Mouse (Mus musculus) left cerebral cortex, adult 18-20 months (tissue): ENCODE results near the gene Ndc1. TPM values are rescaled to one million over a fixed set of nuclear protein-coding genes. Genes with fewer than 3 reads are reported as not detected.
A peak's percentile ranks its signal among the peaks of the same experiment; 100 is the strongest.
"Not testable (repeated sequence)": the region's sequence is repeated elsewhere in the genome, so short reads cannot be mapped to it uniquely, and the experiment has no call there.

Experiments
- DNase-seq, 2 experiments: peaks; one replicate each; pipeline ENCODE4 v3.0.0; 2021 to 2022; ENCODE audit warnings: low spot score in 2 of 2, mixed read lengths in 1 of 2
- total RNA-seq, 2 experiments: library from RNA; stranded (reverse); gene quantifications; 2 replicates each; pipeline ENCODE4 v1.2.3; 2021

Ndc1 gene
- total RNA-seq, 2 experiments from 2014 or later = 9.7 to 11.6 TPM

DNA sequence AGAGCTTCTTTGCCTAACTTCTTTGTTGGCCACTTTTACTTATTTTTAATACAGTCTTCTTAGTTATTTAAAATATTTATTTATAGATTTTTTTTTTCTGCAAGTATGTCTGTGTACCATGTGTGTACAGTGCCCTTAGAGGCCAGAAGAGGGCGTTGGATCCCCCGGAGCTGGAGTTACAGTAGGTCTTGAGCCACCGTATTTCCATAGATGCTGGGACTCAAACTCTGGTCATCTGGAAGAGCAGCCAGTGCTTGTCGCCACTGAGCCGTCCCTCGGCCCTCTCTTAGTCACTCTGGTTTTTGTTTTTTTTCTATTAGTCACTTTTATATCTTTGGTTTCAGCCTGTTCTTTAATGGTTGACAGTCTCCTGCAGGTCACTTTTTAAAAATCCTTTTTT, 4.0 kb upstream of the Ndc1 start:
- no peak for DNase-seq

DNA sequence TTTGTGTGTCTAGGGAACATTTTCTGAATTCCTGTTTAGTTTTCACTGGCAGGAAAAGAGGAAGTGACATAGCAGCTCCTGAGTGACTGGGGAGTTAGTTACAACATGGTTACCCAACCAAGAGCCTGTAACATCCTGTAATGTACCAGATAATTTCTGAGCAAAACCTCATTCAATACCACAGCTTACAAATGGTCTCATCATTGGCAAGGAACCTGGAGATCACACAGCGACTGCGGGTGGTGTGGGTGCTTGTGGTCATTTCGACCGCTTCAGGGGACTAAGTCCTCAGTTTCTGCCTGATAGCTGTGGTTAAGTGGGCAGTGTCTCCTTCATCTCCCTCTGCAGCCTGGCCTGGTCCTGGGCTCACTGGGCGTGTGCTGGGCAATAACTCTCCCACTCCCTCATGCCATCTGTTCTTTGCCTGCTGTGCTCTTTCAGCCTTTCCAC, 3.4 kb upstream of the Ndc1 start:
- no peak for DNase-seq

DNA sequence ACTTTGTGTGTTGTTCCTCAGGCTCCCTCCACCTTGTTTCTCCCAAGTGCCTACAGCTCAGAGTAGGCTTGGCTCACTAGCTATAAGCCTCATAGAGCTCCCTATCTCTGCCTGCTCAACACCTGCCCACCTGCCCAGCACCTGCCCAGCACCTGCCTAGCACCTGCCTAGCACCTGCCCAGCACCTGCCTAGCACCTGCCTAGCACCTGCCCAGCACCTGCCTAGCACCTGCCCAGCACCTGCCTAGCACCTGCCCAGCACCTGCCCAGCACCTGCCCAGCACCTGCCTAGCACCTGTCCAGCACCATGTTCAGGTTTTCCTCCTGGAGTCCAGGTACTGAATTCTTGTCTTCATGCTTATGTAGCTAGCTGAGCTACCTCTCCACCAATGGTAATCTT, 1.2 kb upstream of the Ndc1 start:
- not testable (repeated sequence) for DNase-seq

DNA sequence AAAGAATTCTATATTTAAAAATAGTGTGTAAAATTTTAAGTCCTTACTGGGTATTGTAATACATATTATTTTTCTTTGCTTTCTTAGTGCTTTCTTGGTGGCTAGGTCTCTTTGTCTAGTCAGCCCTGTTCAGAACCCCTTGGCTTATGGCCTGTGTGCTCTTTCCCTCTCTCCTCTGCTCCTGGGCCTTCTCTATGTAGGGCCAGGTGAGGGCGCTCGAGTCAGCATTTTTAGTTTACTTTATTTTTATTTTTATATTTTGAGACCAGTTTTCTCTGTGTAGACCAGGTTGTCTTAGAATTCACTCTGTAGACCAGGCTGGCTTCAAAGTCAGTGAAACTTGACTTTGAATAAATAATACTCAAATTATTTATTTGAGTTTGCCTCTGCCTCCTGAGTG, 4.7 kb downstream of the Ndc1 start:
- DNase-seq = no peak

DNA sequence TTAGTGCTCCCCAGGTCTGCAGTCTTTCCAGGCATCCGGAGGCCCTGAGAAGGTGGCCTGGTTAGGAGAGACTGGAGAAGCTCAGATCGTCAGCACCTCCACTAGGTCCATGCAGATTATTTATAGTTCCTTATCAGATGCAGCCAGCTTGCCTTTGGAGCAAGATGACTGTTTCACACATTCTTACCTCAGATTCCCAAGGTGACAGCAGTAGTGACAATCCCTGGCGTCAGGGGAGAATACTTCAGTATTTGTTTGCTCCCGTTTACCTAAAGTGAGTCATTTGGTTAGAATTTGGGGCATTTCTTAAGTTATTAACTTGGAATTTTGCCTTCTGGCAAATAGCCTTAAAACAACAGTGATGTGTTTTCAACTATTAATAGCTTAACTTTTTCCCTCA, 7.1 kb downstream of the Ndc1 start:
- no peak for DNase-seq

DNA sequence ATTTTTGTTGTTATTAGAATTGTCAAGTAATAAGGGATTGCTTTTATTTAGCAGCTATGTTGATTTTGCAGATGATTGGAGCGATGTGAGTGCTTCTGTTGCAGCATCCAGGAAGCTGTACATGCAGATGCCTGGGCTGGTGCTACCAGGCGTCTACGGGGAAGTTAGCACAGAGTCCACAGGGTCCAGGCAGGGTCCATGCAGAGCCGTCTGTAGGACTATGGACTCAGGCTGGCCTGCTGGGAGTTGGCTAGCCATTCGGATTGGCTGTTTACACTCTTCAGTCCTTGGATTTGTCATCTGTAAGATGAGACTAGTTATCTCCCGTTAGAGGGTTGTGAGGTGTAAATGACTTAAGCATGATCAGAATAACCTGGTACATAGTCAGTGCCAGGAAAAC, 11.4 kb downstream of the Ndc1 start:
- DNase-seq = no peak

DNA sequence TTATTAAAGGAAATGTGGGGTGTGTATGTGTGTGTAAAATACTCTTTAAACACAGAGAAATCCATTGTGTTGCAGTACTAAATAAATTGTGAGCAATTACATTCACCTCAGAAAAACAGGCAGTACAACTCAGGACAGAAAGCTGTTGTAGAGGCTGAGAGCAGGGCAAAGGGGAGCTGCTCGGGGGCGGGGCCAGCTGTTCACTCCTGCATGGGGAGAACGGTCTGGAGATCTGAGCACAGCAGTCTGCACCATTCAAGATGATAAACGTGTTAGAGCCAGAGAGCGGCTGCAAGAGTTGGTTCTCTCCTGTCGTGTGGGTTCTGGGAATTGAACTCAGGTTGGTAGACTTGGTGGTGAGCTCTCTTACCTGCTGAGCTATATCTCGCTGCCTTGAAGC, 13.3 kb downstream of the Ndc1 start:
- no peak for DNase-seq

DNA sequence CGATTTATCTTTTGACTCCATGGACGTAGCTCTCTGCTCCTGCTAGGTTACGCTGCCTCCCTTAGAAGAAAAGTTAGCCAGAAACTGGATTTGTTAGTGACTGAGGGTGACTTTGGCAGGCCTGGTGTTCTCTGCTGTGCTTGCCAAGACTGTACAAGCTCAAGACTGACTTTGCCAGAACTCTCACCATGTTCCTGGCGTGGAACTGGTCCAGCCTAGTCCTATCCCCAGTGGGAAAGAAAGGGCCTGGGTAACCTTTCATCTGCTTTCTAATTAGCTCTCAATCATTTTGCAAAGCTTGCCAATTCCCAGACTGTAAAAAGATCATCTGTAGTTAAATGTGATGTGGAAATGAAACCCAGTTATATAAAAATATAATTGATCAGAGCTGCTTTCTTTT, 19.5 kb downstream of the Ndc1 start:
- DNase-seq = no peak

DNA sequence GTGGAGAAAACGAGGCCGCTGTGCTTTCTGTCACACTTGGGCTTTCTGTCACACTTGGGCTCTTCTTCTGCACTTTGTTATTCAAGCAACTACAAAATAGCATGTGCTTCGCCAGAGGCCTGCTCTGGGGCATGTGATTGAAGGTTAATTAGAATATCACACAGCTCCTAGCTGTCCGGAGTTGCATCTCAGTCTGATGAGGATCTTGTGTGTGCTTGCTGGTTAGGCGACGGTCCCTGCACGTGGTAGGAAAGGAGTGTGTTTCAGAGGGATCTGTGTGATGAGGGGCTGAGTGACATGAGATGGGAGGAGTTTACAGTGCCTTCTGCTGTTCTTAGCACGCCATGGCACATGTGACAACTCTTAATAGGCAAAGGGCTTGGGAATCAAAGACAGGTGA, 19.9 kb downstream of the Ndc1 start:
- no peak for DNase-seq

DNA sequence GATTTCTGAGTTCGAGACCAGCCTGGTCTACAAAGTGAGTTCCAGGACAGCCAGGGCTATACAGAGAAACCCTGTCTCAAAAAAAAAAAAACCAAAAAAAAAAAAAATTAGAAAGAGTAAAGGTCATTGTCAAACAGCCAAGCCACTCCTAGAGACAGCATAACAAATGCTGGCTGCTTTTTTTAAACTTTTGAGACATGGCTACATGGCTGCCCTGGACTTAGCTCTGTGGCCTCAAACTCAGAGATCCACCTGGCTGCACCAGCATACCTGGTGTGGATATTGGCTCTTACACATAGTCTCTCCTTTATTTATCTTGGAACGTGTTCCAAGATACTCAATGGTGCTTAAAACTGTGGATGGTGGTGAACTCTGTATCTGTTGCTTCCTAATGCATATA, 20.7 kb downstream of the Ndc1 start:
- DNase-seq = no peak

DNA sequence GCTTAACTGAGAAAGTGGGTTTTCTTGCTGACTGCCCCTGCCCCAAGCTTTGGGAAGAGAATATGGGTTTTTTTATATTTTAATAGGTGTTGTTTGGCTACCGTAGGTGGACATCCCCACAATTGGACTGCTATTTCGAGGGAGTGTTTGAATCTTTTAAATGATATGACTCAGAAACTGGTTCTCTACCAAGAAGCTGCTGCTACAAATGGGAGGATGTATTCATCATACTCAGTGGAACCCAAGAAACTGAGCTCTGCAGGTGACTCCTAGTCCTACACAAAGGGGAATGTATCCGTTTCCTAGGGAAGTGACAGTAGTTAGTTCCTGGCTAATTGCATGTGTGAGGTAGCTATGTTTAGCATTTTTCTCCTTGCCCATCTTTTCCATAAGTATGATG, 21.8 kb downstream of the Ndc1 start:
- no peak for DNase-seq

DNA sequence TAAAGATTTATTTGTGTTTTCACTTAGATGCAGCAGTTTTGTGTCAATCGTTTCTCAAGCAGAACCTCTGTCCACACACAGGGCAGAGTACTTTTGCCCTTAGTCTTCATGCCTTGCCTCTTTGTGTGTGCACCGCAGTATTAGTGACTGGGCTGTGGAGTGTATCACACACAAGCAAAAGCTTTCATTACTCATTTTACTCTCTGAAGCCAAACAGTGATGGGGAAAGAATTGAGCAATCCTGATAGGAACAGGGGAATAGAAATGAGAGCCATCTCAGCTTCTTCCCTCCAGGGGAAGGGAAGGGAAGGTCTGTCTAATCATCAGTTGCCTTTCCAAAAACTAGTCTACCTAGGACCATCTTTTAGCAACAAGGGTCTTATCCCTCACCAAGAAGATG, 26.2 kb downstream of the Ndc1 start:
- no peak for DNase-seq

DNA sequence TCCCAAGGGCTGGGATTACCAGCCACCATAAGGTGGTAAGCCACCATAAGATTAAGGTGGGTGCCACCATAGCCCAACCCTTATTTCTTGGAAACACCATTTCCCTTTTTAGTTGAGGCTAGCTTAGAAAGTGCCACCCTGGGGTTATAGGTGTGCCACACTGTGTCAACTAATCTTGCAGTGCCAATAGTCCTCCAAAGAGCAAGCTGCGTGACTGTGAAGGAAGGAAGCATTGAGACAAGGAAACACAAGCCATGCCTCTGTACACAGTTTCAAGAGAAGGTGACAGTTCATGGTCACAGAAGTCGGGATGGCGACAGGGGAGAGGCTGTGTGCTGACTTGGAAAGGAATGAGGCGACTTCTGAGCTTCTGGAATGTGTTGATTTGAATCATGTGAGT, 52.6 kb downstream of the Ndc1 start:
- DNase-seq = no peak

DNA sequence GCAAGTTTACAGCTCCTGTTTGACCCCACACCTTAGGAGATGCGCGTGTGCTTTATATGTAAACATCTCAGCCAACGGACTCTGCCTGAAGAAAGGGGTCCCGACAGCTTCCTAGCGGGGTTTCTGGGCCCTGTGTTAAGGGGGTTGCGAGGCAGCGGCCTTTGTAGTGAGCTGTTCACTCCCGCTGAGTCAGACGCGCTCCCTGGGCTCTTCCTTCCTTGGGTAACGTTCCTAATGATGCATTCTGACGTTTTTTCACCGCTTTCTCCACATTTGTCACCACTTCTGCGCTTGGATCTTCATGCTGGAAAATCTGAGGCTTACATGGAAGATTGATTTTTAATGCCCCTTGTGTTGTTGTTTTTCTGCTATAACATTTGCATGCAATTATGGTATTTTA, 54.1 kb downstream of the Ndc1 start:
- no peak for DNase-seq

DNA sequence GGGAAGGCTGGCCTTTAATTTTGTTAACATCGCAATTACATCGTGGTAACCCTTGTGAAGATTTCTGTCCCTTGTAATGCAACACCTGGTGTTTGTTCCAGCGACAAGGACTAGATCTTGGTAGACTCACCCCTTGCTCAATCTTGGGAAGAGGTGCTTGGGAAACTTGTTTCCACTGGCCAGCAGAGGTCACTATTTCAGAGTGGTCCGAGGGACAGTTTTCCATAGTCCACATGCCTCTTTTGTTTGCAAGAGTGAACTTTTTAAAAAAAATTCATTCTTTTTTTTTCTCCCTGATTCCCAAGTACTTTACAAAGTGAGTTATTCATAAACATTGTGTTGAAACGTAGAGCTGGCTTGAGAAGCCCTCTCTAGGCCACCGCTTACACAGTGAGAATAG, 54.6 kb downstream of the Ndc1 start:
- DNase-seq = peak in 1 of 2 experiments; percentile 45

DNA sequence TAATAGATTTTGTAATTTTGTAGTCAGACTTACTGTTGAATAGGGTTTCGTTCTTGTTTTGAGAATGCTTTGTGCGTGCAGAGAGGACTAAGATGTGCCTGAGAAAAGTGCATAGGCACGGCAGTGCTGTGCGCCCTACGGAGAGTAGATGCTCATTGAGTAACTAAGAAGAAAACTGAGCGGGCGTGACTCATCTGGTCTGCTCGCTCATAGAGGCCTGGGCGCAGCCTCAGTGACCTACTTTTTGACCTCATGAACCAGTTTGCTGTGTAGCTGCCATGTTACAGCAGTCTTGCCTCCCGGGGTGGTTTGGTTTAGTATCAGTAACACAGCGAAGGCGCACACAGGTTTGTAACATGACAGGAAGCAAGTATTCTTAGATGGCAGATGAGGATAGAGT, 58.0 kb downstream of the Ndc1 start:
- DNase-seq = no peak

DNA sequence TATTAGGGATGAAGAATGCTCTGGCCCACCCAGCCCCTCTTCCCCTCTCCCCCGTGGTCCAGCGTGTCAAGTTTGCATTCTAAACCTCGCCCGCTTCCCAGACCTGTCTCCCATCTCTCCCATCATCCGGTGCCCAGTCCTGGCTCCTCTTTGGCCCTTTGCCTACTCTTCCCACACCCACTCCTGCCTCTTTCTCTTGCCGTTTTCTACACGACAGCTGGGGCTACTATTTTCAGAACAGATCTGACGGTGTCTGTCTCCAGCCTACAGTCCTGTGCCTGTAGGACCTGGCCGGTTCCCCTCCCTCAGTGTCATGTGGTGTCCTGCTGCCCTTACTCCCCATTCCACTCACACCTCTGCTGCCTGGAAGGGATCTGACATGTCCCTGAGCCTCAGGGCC, 59.0 kb downstream of the Ndc1 start:
- DNase-seq = peak; percentile 53 to 54

DNA sequence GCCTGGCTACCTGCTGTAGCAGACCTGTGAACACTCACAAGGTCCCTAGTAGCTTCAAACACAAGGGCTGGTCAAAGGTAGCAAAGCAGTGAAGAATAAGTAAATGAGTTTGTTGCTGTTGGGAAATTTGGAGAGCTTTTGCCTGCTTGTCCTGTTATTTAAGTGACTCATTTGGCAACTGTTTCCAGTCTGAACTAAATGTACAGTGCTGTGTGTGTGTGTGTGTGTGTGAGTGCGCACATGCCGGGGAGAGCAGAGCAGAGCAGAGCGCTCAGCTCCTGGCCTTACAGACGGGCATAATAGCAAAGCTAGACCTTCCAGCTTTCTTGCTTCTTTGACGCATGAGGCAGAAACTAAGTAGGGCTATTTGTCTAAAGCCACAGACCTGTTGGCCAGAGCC, 65.1 kb downstream of the Ndc1 start:
- DNase-seq = peak; percentile 59 to 73

DNA sequence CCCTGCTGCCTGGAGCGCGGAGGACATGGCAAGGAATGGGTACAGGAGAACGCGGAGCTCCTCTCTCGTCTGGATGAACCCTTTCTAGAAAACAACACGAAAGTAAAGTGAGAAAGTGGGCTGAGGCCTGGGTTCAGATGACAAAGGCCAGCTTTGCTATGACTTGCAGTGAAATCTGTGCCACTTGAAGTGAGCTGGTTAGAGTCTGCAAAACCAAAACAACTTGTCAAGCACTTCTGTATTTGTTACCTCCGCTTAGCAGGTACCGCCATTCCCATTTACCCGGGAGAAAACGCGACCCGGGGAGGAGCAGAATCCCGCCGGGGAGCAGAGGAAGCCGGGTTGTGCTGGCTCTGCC, 66.4 kb downstream of the Ndc1 start:
- no peak for DNase-seq

DNA sequence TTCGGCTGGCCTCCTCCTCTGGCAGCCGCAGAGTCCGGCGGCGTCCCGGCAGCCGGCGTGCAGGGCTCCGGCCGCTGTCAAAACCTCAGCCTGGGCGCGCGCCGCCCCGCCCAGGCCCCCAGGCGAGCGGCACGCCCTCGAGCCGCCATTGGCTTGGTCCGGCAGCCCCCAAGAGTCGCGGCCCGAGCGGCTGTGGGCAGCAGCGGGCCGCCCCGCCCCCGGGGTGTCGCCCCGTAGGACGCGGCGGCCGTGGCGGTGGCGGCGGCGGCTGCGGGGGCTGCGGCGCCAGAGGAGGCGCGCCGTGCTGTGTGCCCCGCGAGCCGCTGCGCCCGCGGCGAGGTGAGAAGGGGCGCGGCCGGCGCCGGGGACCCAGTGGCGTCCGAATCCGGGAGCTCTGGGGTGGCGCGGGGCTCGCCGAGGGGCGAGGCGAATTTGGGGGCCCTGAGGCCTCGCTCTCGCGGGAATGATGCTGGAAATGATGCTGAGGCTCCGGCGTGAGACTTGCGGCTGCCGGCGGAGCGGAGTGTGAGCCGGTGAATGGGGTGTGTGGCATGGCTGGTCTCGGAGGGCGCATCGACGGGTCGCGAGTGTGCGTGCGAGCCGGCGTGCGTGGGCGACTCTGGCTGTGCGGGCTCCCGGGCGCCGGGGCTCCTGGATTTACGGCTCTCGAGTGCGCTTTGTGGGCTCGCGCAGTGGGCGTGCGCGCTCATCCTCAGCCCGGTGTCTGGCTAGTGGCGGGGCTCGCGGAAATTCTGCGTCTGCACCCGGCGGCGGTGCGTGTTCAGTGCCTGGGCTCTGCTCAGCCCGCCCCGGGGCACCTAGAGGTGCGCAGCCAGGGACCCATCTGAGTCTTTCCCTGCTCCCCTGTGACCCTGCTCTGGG, 67.0 kb downstream of the Ndc1 start, which contains the start of gene Glis1:
Gene Glis1, plus strand, starts transcription at position 236 of the 882 bp plus-strand sequence.
- peak; percentile 46 to 71 for DNase-seq

DNA sequence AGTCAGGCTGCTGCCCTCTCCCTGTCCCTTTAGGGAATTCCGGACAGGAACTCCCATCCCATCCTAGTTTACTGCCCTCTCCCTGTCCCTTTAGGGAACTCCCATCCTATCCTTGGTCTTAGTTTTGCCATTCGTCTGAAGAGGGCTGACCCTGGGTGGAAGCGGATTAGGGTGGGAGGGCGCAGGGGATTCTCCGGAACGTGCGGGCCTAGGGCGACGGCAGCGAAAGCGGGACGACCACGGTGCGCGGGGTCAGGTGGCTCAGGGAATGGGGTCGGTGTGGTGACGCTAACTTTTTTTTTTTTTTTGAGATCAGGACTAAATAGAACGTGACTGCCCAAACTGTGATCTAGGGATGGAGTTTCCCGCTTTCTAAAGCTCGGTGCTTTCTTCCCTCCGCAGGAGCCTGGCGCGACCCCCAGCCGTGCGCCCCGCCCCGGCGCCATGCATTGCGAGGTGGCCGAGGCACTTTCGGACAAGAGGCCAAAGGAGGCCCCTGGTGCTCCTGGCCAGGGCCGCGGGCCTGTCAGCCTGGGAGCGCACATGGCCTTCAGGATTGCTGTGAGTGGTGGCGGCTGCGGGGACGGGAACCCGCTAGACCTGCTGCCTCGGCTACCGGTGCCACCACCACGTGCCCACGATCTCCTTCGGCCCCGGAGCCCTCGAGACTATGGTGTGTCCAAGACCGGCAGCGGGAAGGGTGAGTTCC, 67.8 kb downstream of the Ndc1 start:
- DNase-seq = no peak

DNA sequence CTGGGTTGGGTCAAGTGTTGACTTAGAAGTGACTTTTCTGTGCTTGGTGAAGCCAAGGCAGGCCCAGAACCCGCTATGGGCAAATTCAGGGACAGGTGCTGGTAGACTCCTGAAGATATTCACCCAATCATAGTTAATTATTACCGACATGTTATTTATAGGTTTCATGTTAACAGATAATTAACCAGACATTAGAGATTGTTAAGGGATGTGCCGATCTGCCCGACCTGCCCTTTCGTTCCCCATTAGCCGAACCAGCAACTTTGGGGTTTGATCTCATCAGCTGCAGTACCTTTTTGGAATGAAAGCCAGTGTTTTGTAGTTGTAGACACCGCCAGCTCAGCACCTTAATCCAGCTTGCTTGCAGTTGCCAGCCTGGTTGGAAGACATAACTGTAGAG, 68.9 kb downstream of the Ndc1 start:
- DNase-seq = no peak

DNA sequence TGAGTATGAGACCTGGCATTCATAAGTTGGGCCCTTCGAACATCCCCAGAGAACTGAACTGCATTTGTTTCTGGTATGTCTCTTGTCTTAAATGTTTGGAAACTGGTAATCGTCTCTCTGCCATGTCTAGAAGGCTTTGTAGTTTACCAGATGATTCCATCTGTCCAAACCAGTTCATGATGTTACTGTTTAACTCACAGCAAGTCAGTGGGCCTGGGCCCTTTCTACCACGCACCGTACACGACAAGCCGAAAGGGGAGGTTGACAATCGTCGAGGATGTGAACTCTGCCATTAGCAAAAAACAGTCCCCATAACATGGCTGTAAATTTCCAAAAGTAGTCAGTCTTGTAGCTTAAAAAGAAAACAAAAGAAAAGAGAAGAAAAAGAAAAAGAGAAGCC, 71.2 kb downstream of the Ndc1 start:
- DNase-seq = no peak
